Mouse (Mus musculus): ENCODE measurements around the gene Ppa1.
"Not testable (repeated sequence)": the region's sequence is repeated elsewhere in the genome, so short reads cannot be mapped to it uniquely, and the experiment has no call there.

Gene Ppa1

DNA sequence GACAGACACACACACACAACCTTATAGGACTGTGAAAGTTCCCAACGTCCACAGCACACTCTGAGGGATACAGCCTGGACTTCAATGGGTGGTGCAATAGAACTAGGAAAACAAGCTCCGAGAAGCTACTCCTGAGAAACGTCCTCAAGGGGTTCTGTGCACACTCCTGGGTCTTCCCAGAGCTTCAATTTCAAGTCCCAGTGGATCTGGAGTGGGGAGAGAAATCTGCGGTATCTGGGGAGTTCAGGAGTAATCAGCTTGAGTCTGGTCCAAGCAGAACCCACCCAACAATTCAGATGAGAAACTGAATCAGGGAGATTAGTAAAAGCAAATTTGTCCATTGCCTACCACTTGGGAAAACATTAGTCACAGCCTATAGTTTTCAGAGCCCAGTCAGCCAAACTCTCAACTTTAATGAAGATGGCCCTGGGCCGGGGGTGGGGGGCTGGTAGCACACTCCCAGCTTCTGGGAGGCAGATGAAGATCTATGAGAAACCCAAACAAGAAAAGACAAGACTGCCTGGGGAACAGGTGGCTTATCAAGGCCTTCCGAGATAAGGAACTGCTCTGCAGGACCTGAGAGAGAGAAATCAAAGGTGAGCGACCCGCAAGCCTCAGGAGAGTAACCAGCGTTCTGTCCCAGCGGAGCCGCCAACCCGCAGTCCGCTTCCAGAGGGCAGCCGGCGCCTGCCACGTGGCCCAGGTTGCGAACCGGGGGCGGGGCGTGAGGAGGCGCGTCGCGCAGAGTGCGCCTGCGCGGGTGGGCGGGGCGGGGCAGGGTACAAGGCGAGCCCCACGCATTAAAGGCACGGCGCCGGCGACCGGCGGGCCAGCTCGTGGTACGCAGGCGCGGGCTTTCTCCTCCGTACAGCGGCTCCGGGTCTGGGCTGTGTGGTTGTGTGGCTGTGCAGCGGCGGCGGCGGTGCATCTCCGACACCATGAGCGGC is at the start of gene Ppa1:
Ppa1 (plus strand) TSS at position 763 of the 947 bp plus-strand sequence.
- peak; percentile 92 to 93 for DNase-seq

DNA sequence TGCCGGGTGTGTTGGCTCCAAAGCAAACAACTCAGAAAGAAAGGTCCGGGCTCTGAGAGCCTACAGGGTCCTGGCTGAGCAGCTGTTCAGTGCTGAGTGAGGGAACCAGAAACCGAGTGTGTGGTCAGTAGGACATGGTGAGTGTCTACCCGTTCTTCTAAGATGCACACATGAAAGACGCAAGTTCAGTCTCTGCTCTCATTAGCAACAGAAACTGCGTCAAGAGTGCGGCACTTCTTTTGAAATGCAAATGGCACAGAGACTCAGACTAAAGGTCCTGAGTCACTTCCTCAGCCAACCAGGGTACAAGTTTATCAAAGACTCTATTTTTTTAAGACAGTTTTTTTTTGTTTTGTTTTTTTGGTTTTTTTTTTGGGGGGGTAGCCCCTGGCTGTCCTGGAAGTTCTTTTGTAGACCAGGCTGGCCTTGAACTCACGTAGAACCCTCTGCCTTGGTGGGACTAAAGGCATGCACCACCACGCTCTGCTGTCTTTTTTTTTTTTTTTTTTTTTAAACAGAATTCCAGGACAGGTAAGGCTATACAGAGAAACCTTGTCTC is 48.7 kb upstream of the Ppa1 start:
- DNase-seq: no peak

DNA sequence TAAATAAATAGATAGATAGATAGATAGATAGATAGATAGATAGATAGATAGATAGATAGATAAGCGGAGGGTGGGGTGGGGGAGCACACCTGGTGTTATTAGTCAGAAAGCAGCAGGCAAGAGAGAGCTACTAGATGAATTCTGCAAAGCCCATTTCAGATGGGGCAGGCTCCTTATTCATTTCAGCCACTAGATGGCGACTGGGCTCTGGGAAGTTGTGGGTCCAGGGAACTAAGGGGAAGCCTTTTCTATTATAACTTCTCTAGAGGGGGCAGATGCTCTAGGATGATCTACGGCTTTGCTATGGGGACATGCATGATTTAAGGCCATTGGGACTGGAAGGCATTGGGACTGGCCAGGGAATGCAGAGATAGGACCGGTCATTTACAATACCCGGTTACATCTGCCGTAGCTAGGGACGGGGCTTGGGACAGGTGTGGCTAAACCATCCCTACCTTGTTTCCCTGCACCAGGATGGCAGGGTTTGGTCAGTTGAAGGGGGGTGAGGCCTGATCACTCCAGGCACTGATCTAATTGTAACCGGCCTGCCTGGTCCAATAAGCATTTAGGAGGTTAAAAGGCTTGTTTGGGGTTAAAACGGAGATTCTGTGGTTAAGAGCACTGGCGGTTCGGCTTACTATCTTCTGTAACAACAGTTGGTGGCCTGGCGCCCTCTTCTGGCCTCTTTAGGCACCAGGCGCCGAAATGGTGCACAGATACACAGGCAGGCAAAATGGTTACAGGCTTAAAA is 45.9 kb upstream of the Ppa1 start:
- peak; percentile 76 to 88 for DNase-seq

- DNase-seq: peak; percentile 35 to 60
Measured at GRCm38 (mm10) chr10:61604376-61605065, 43.8 kb upstream of the Ppa1 start.

- not testable (repeated sequence) for DNase-seq
Measured at GRCm38 (mm10) chr10:61605381-61605780, 43.0 kb upstream of the Ppa1 start.

DNA sequence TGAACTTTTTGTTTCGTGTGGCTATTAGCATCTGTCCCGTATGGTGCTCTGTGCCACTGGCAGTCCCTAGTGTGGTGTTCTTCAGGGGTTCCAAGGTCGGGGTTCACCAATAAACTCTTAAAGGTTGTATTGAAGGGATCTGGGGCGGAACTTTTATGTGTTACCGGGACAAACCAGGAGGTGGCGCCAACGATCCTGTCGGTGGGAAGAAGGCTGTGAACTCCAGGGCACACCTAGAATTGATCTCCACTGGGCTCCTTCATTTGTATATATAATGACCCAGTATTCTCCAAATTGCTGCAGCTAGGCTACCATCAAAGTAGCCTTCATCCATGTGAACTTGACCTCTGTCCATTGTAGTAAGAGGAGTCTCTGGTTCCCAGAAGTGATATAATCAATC is 42.5 kb upstream of the Ppa1 start:
- DNase-seq: peak; percentile 75 to 84

DNA sequence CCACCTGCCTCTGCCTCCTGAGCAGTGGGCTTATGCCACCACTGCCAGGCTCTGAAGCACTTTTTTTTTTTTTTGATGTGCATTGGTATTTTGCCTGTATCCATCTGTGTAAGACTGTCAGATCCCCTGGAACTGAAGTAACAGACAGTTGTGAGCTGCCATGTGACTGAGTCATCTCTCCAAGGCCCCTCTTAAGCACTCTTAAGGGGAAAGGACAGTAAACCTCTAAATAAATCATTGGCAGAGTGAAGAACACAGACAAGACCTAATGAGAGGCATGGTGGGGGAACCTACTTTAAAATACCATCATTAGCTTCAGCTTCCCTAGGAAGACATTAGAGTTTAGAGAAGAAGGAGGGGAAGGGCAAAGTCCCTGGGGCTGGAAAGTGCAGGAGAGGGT is 40.1 kb upstream of the Ppa1 start:
- DNase-seq: no peak

GRCm38 (mm10) chr10:61610650-61611235 is 37.6 kb upstream of the Ppa1 start:
- DNase-seq: no peak

GRCm38 (mm10) chr10:61614311-61614710 is 34.0 kb upstream of the Ppa1 start:
- DNase-seq: no peak

GRCm38 (mm10) chr10:61618528-61618927 is 29.8 kb upstream of the Ppa1 start:
- no peak for DNase-seq

DNA sequence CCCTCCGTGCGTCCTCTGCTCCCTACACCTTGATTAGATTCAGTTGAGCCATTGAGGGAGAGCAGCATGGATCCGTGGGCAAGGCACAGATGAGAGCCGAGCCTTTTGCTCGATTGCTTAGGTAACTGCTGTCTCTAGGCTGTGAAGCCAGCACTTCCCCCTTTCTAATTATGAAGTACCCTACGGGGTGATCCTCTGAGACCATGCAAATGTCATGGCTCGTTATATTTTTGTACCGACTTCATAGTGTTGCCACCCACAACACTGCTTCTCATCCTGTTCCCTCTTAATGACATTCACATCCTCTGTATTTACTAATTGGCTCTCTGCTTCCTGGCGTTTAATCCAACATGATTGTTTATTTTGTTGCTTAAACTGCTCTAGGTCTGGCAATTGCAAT is 26.7 kb upstream of the Ppa1 start:
- no peak for DNase-seq

GRCm38 (mm10) chr10:61623874-61624273 is 24.5 kb upstream of the Ppa1 start:
- not testable (repeated sequence) for DNase-seq

- DNase-seq: no peak
Measured at GRCm38 (mm10) chr10:61624771-61625170, 23.6 kb upstream of the Ppa1 start.

GRCm38 (mm10) chr10:61625381-61626257 is 22.7 kb upstream of the Ppa1 start:
- peak; percentile 39 to 53 for DNase-seq

DNA sequence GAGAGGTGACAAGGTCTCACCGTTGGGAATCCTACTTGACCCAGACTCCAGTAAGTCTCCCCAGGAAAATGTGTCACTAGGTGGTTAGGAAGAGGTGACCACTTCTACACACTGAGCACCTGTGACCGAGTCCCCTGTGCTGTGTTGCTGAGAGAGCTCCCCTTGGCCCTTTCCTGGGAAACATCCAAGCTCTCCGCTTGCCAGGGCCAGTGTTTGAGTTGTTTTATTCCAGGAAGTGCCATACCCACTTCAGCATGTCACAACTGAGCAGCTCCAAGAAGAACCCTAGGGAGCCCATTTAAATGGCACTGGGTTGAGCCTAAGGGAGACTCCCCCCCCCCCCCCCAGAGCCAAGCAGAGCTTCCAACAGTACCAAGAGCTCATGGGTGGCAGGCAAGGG is 21.8 kb upstream of the Ppa1 start:
- peak in 1 of 2 experiments; percentile 29 for DNase-seq

- peak; percentile 28 to 36 for DNase-seq
Measured at GRCm38 (mm10) chr10:61627195-61627937, 21.0 kb upstream of the Ppa1 start.

- no peak for DNase-seq
Measured at GRCm38 (mm10) chr10:61627938-61628250, 20.5 kb upstream of the Ppa1 start.

- DNase-seq: no peak
Measured at GRCm38 (mm10) chr10:61632445-61632844, 15.9 kb upstream of the Ppa1 start.

DNA sequence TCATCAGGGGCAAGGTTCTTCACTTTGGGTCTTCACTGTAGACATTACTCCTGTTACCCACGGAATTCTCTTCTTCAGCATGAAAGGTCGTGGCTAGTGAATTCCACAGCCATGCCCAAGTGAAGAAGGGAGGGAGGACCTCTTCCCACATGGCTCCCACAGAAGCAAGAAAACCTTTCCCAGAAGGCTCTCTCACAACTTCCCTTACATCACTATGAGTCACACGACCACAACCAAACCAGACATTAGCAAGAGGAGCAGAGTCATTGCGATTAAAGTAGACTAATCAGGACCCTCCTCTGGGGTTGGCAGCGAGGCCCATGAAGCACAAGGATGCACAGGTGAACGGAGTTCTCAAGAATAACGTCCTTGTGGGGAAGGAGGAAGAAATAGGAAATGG is 11.3 kb upstream of the Ppa1 start:
- no peak for DNase-seq

DNA sequence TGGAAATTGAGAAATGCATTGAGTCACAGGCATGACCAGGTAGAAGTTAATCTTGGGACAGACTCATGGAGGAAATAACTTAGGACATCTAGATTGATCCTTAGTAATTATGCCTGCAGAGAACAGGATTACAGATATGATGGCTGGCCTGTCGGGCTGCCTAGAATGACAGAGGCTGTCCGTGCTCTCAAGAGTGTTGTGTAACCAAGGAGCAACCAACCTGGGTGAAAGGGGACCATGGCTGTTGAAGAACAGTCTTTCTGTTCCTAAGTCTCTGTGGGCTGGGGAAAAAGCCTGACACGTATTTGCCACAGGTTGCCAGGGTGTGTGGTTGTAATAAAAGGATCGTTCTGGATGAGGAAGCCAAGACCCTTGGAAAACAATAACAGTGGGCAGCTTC is 8.0 kb upstream of the Ppa1 start:
- no peak for DNase-seq

GRCm38 (mm10) chr10:61646557-61646956 is 1.8 kb upstream of the Ppa1 start:
- DNase-seq: no peak
